Mouse (Mus musculus) olfactory bulb, adult 2 months (tissue): ENCODE results near the gene Tom1l2.

ENCODE experiments used
- CTCF ChIP-seq: fragments of 200-500 bp; IDR thresholded peaks from 2 replicates; pipeline ENCODE4 v1.5.1; 2012; ENCODE audit warnings: low read depth, mild to moderate bottlenecking, low read length, moderate library complexity; ENCODE audit not compliant: insufficient read depth
- POLR2A ChIP-seq: fragments of 200-500 bp; IDR thresholded peaks from 2 replicates; pipeline ENCODE4 v1.6.1; 2012; ENCODE audit warnings: mild to moderate bottlenecking, low read depth, low read length, moderate library complexity; ENCODE audit not compliant: insufficient read depth

- TF ChIP-seq CTCF (no peak), POLR2A (no peak)
Observed at GRCm38 (mm10) chr11:60293683-60294629, 58.7 kb downstream of the Tom1l2 start.
